Mouse (Mus musculus) brain, embryonic 14.5 days (tissue): Measurements from ENCODE around the gene Larp1.

Source experiments
- CTCF ChIP-seq: fragments of 200-500 bp; IDR thresholded peaks from 2 replicates; pipeline ENCODE4 v1.5.1; 2012; ENCODE audit warnings: inconsistent platforms, mild to moderate bottlenecking, moderate library complexity, borderline replicate concordance; ENCODE audit not compliant: insufficient read depth, insufficient read length; ENCODE audit errors: extremely low read depth
- POLR2A ChIP-seq: fragments of 200-500 bp; IDR thresholded peaks from 2 replicates; pipeline ENCODE4 v1.6.1; 2012; ENCODE audit warnings: mild to moderate bottlenecking, inconsistent platforms, borderline replicate concordance; ENCODE audit not compliant: poor library complexity, insufficient read depth, insufficient read length, severe bottlenecking; ENCODE audit errors: extremely low read depth

DNA sequence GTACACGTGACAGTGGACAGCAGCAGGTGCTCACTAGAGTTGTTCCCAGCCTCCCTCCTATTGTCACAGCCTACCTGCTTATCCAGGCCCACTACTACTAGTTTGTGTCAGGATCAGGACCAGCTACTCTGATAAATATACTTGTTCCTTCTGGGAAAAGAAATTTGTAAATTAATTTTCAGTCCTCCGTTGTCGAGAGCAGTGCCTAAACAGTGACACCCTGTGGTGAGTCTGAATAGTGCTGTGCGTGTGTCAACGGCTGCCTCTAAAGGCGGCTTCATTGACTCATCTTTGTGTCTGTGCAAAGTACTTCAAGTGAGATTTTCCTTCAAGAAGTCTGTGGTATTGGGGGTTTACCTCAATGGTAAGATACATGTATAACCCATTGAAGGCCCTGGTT is 48.6 kb downstream of the Larp1 start:
- TF ChIP-seq POLR2A (no peak), CTCF (peak; percentile 78; the same call in 1 of the 2 replicates)
